Mouse (Mus musculus): ENCODE measurements around the gene Akap1.

The Akap1 gene

DNA sequence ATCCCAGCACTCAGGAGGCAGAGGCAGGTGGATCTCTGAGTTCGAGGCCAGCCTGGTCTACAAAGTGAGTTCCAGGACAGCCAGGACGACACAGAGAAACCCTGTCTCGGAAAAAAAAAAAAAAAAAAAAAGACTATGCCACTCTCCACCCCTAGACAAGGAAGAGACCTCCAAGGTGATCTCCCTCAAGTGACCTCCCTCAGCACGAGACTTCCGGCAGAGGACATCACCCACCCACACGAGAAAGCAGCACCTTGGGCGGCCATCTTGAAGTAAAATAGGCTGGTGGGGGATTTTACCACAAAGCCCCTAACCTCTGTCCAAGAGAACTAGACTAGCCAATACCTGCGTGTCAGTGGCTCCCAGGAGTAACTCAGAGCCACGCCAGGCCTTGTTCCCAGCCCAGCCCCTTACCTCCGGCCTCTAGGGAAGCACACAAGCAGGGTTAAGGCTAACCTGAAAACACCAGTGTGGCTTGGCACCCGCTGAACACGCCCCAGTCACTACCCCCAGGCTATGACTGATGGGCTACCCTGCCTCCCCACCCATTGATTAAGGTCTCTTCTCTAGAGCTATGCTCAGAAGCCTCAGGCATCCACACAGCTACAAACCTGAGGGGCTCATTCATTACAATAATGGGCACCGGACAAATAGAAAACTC, 21.9 kb downstream of the Akap1 start:
- DNase-seq (ENCODE audit: low spot score in 2 of 2) = no peak

DNA sequence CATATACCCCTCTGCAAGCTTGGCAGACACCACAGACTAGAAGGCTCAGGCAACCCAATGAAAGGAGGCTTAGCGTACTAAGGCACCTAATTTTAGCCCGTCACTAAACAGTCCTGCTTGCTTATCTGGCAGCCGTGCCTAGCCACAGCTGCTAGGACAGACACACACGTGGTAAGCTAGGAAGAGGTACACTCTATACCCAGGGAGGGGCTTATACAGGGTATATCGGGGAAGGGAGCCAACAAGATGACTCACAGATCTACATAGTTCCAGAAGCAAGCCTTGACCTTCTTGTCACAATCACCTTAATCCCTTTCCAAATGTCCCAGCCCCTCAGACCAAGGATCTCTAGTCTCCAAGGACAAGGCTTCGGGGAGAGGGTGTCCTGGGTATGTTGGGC, 23.0 kb downstream of the Akap1 start:
- peak; percentile 43 to 56 for DNase-seq (ENCODE audit: low spot score in 2 of 2)

GRCm38 (mm10) chr11:88840724-88841350, 23.5 kb downstream of the Akap1 start:
- no peak for DNase-seq (ENCODE audit: low spot score in 2 of 2)

GRCm38 (mm10) chr11:88840292-88840691, 24.1 kb downstream of the Akap1 start:
- DNase-seq (ENCODE audit: low spot score in 2 of 2) = no peak

DNA sequence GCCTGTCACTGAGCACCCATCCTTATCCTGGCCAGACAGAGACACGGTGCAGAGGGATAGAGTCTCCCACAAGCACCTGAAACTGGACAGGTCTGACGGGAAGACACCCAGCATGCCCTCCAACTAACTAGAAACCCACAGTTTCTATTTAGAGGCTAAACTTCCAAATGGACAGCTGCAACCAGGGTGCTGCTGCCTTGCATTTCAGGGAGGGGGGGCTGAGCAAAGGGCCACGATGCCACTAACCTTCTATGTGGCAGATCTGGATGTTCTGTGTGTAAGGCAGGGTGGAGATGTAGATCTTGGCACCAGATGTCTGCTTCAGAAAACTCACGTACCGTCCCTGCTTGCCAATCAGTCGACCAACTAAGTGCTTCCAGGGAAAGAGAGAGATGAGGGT, 25.0 kb downstream of the Akap1 start:
- DNase-seq (ENCODE audit: low spot score in 2 of 2) = no peak

GRCm38 (mm10) chr11:88838630-88839029, 25.8 kb downstream of the Akap1 start:
- DNase-seq (ENCODE audit: low spot score in 2 of 2) = no peak

DNA sequence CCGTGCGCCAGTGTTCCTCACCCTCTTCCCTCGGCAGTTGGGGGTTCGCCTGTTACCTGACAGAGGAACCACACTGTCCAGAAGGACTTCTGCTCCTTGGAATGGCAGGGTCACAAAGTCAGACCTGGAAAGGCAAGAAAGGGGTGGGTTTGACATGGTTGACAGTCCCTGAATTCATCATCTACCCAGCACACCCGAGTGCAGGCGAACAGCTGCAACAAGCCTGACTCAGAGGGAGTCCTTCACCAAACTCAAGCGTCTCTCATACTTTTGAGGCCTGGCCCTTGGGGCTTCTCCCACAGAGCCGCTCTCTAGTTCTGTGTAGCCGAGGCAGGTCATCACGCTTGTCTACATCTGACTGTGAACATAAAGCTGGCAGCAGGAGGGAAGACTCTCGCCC, 29.8 kb downstream of the Akap1 start:
- no peak for DNase-seq (ENCODE audit: low spot score in 2 of 2)

DNA sequence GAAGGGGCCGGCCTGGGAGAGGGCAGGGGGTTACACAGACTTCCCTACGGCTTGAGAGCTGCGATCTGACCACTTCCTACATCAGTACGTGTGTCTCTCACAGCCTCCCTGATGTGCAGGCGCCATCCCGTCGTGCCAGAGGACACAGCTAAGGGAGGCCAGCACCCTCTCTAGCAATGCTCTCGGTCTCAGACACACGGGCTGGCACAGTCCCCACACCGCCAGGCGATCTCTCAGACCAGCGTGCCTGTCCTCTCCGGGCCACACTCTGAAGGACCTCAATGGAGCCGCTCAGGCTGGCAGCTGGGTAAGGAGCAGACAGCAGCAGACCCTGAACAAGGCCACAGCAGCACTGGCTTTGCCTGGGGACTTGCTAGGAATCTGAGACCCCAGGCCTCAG, 30.3 kb downstream of the Akap1 start:
- no peak for DNase-seq (ENCODE audit: low spot score in 2 of 2)

DNA sequence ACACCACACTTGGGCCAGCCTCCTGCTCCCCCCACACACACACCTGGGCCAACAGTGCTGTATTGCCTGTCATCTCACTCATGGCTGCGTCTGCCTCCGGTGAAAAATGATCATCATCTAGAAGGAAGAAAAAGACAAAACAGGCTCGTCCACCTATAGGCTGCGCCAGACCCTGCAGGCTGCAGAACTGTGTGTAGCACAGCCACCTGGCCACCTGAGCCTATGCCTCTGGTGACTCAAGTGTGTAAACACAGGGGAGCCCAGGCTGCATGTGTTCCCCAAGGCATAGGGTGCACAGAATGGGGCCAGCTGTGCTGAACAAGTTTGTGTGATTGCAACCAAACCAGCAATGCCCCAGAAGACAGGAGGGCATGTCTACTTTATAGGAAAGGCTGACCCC, 31.3 kb downstream of the Akap1 start:
- DNase-seq (ENCODE audit: low spot score in 2 of 2) = no peak

GRCm38 (mm10) chr11:88830257-88830804, 34.1 kb downstream of the Akap1 start:
- no peak for DNase-seq (ENCODE audit: low spot score in 2 of 2)

- no peak for DNase-seq (ENCODE audit: low spot score in 2 of 2)
Observed at GRCm38 (mm10) chr11:88828528-88828927, 35.9 kb downstream of the Akap1 start.

GRCm38 (mm10) chr11:88825909-88826308, 38.5 kb downstream of the Akap1 start:
- DNase-seq (ENCODE audit: low spot score in 2 of 2) = no peak

- DNase-seq (ENCODE audit: low spot score in 2 of 2) = peak; percentile 61 to 71
Observed at GRCm38 (mm10) chr11:88822991-88823390, 41.4 kb downstream of the Akap1 start.

DNA sequence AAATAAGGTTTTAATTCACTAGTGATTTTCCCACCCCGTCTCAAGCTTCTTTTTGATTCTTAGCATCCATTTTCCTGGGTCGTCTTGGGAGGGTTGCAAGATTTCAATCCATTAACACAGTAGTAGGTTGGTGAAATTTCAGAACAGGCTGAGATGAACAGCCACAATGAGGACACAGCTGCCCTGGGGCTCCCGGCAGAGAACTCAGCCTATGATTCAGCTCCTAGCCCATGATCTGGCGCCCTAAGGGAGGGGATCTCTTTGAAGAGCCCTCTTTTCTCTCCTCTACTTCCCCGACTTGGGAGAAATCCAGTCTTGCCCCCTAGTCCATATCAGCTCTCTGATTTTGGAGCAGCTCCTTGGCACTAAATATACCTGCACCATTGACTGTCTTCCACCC, 41.9 kb downstream of the Akap1 start:
- no peak for DNase-seq (ENCODE audit: low spot score in 2 of 2)

DNA sequence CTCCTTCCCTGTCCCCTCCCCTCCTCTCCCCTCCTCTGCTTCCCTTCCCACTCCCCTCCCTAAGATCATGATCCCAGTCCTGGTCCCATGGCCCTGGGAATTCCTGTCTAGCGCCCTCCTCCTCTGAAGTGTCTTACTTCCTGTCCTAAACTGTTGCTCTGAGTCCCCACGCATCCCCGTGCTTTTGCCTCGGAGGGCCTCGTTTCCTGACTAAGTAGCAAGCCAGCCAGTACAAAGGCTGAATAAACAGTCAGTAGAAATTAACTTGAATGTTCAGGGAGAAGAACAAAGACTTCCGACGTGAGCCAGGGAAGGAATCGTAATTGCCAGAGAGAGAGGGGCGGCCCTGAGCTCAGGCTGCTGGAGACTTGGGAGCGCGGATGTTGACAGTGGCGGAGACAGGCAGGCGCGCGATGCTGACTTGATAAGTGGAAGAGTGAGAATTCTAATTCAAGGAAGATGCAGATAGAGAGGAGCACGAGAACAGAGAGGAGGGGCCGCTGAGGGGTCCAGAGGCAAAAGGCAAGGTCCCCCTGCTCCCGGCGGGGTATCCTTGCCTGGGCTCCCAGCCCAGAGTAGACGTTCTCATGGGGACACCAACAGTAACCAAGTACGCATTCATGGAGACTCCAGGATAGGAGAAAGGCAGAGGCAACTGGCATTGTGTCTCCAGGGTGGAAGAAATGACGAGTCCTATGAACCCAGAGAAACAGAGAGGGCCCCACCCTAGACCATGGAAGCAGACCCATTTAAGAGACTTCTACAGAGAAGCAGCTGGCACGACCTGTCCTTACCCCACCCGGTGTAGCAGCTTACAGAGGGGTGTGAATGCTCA, 43.4 kb downstream of the Akap1 start:
- DNase-seq (ENCODE audit: low spot score in 2 of 2) = peak in 1 of 2 experiments; percentile 51

DNA sequence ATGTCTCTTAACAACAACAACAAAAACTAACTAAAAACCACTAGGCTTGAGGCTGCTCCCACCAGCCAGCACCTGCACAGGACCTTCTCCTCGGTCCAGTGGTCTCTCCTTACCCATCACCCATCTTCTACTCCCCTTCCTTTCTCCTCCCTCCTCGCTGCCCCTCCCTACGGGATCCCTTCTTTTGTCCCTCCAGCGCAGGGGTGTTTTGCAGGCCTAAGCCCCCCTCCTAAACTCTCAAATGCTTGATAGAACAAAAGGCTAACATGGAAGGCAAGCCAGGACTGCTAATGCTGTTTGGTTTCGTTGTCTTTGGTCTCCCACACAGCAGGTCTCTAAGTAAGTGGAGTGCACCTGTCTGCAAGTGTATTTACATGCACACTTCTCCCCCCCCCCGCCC, 44.1 kb downstream of the Akap1 start:
- no peak for DNase-seq (ENCODE audit: low spot score in 2 of 2)

DNA sequence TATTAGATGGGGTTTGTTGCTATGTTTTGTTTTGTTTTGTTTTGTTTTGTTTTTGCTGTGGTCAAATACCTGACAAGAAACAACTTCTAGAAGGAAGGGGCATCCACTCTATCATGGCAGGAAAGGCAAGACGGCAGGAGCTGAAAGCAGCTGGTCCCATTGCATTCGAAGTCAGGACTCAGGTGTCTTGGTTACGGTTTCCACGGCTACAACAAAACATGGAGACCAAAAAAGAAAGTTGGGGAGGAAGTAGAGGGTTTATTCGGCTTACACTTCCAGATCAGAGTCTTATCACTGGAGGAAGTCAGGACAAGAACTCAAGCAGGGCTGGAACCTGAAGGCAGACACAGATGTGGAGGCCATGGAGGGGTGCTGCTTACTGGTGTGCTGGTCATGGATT, 47.3 kb downstream of the Akap1 start:
- DNase-seq (ENCODE audit: low spot score in 2 of 2) = no peak

DNA sequence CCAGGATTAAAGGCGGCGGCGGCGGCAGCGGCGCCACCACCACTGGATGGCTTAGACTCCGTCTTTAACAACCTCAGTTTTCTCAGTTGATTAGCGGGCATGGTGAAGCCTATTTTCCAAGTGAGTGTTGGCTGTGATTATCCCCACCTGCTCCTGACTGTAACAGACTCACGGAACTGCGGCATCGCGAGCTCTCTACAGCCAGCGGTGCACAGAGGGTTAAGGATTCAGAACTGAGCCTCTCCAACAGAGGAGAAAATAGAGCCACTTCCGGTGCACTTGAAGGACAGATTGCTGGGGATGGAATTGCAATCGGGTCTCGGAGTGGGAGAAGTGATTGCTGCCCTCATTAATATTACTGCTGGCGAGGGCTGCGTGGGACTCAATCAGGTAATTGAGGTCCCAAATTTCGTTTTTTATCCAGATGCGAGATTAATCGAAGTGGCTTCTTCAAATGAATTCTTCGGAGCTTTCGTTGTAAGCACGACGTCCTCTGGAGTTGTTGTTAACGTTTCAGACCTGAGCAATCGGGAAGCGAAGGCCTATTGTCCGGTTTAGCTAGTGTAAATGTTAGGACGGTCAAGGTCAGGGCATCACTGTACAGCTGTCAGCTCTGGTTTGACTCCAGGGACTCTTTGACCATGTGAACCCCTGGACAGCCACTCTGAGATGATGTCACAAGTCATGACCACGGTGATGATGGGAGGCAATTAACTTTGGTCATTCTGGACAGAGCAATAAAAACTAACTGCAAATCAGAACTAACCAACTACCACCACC, 61.0 kb downstream of the Akap1 start:
- DNase-seq (ENCODE audit: low spot score in 2 of 2) = peak in 1 of 2 experiments; percentile 5

DNA sequence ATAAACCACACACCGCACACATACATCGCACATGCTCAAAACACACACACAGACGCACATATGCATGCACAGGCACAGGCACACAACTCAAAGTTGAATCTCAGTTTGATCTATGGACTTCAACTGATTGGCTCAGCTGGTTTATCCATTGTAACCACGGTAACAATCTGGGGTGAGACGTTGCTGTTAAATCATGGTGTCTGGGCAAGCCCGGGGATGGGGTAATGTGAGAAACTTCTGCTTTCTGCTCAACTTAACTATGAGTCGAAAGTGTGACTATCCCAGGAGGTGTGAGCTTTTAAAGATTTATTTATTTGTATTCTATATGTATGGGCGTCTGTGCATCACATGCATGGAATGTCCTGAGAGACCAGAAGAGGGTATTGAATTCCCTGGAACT, 68.2 kb downstream of the Akap1 start:
- no peak for DNase-seq (ENCODE audit: low spot score in 2 of 2)

GRCm38 (mm10) chr11:88789893-88790292, 74.5 kb downstream of the Akap1 start:
- no peak for DNase-seq (ENCODE audit: low spot score in 2 of 2)

DNA sequence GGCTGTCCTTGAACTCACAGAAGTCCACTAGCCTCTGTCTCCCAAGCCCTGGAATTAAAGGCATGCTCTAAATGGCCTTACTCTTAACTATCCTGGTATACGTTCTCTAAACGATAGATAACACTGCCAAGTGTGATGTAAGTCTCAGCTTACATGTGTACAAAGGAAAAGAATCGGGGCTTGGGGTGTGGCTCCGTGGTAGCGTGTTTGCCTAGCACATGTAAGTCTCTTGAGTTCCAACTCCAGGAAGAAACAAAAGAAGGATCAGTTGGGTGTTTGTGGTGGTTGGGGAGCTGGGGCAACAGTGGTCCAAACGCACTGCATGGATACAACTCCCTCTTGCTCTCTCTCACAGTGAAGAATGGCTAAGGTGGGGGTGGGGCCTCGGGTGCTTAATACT, 77.6 kb downstream of the Akap1 start:
- DNase-seq (ENCODE audit: low spot score in 2 of 2) = no peak

- DNase-seq (ENCODE audit: low spot score in 2 of 2) = no peak
Observed at GRCm38 (mm10) chr11:88783525-88783924, 80.9 kb downstream of the Akap1 start.
